Mouse (Mus musculus) right cerebral cortex, adult 18-20 months (tissue): ENCODE measurements around the gene Phf12.
A peak's percentile ranks its signal among the peaks of the same experiment; 100 is the strongest.

Experiments used
- DNase-seq: peaks from one replicate; pipeline ENCODE4 v3.0.0; 2022; ENCODE audit warnings: mixed read lengths

Phf12 gene

DNA sequence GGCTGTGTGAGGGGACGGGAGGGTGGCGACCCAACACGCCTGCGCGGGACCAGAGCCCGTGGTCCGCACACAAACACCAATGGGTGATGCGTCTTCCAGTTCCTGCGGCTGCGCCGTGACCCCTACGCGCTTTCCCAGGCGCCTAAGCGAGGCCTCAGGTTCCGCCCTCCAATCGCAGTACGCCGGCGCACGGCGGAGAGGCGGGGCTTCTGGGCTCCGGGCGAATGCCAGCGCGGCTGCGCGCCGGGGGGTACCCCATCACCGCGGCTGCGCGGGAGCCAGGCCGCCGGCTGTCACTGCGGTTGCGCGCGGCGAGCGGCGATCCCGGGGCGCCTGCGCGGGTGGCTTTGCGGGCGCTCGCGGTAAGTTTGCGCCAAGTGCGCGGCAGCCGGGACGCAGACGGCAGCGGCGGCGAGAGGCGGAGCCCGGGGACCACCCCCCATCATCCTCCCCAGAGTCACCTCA, at the start of gene Phf12:
Gene Phf12 (plus strand): TSS at position 314 of the 465 bp plus-strand sequence.
- peak; percentile 100 for DNase-seq

DNA sequence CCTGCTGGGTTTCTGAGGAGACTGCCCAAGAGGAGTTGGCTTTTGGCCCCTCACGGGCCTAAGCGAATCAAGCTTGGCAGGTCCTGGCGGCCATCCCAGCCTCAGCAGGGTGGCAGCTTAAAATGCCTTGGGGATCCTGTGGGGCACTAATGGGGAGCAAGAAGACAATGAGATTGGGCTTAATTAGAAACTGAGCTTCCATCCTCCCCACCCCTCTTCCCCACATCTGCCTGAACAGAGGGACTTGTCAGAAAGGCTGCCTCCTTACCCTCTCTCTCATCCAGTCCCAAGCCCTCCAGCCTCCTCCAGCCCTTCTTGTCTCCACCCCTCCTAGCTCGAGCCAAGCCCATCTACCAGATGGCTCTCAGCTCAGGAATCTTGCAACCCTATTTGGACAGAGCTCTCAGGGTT, 48.4 kb upstream of the Phf12 start:
- no peak for DNase-seq

DNA sequence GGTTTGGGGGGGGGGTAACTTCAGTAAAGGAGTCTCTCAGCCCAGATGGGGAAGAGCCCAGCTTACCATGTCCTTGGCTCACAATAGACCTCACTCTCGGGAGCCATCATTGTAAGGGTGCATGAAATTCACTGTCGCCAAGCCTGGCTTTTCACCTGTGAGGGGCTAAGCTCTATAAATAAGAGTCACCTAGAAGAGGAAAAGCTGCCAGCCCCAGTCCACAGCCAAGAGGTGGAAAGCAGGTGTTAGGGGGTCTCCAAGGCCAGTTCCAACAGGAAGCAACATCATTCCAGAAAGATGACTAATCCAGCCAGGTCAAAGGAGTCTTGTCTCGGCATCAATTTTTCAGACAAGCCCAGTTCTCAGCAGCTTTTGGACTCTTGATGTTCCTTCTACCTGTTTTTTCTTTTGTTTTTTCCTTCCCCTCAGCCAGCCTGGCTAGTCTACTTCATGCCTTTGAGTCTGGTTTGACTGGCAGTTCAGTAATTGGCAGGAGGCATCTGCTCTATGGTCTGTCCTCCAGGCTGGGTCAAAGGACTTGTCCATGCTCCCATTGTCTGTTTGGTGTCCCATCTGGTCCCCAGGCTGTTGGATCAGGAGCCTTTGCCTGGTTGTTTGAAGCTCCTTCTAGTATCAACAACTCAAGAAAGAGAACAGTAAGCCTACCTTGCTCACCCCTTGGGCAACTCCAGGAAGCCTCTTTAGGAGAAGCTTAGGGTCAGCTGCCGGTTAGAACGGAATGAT, 47.8 kb upstream of the Phf12 start:
- DNase-seq, result no peak

DNA sequence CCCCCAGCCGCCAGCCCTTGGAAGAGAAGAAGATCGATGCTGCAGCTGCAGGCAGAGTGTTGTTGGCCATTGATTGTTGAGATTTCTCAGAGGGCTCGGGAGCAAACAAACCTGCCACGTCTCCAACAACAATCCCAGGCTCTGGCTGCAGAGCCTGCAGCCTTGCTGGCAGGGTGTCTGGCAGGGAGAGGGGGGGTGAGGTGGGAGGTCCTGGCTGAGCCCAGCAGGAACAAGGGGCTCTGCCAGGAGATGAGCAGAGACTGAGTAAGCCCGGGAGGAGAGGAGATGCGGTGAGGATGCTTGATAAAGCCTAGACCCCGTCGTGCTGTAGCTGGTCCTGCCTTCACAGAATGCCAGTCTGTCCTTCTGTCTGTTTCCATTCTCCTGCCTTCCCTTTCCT, 45.7 kb upstream of the Phf12 start:
- no peak for DNase-seq

DNA sequence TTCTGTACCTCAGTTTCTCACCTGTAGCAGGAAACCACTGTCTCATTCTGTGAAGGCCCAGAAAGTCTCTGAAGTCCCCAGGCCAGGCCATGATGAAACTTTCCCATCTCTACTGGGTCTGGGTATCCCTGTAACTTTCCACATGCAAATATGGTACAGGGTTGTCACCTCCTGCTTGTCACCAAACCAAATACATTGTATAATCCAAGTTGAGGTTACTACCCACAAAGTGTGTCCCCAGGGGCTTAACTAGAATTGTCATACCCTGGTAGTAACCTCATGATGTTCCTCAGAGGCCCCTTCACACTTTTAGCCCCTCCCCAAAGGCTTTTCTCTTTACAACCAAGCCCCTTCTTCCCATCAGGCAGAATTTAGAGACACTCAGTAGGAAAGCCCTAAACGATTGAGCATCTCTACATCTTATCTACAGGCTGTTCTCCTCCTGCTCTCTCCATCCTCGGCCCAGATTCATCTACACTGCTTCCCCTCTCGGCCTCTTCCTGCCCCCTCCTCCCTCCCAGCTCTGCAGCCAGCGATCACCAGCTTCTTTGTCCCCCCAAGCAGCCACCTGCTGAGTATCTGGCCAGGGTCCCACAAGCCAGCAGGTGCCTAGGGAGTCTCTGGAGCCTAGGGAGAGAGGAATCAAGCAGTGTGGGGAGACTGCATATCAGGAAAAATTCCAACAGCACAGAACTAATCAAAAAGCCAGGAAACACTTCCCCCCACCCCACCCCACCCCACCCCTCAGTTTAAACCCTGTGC, 44.7 kb upstream of the Phf12 start:
- no peak for DNase-seq

DNA sequence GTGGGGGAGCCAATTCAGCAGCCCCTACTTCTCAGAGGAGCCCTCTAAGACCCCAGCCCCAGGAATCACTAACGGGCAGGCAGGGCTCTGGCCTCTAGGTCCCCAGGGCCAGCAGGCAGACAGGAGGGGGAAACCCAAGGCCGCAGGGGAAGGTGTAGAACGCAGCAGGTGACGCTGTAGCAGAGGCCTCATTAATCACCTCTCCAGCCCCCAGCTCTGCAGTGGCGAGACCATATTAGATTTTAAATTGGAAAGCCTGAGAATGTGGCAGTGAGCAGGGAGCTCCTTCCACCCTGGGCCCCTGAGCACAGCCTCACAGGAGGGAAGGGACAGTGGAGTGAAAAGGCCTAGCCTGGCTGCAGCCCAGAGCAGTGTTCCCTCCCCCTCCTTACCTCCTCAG, 40.3 kb upstream of the Phf12 start:
- DNase-seq, result no peak

DNA sequence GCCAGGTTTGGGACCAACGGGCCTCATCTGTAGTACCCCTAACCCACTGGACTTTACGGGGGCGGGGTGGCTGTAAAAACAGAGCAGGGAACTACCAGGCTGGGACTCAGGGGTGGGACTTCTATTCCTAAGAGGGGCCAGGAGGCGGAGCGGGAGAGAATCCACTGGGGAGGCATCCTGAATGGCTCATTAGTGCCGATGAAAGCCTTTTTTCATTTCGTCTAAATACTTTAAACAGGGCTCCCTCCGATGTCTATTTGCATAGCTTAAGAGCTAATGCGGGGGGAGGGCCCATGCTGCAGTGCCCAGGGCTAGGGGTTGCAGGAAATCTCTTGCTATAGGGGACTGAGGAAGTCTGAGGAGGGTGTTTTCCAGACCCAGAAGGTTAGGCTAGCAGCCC, 34.7 kb upstream of the Phf12 start:
- DNase-seq, result no peak

DNA sequence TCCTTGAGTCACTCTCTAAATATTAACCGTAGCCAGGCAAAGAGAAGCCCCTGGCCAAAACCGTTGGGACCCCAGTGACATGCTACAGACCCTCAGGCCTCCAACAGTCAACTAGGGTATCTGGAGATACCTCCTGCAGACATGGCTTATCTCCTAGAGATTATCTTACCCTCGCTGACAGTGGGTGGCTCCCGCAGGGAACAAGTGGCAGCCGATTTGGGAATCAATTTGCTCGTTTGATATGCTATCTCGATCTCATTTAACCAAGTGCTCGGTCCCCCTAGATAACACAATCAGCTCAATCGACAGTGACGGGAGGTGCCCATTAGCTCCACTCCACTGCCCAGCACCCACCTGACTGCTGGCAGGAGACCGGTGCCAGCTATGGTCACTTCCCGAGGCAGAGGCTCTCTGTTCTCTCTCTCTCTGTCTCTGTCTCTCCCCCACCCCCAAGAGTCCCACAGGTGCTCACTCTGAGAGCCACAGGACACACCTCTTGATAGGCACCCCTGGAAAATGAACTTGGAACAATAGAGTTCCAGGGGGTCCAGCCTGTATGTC, 32.3 kb upstream of the Phf12 start:
- DNase-seq, result no peak

DNA sequence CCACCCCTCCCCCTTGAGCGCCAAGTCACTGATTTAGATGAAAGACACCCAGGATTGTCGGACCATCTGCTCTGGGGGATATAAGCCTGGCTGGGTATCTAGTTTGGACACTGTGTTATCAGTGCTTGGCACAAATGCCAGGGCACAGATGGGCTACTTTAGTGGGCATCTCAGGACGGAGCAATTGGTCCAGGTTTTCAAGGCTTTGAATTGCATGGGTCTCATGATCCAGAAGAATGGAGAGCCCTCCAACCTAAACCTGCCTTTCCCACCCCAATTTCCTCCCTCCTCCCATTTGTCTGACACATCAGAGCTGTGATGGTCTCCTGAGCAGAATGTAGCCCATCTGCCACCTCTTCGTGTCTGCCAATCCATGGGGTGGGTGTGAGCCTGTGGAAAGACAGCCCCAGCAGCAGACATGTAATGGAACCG, 31.7 kb upstream of the Phf12 start:
- peak; percentile 68 for DNase-seq

DNA sequence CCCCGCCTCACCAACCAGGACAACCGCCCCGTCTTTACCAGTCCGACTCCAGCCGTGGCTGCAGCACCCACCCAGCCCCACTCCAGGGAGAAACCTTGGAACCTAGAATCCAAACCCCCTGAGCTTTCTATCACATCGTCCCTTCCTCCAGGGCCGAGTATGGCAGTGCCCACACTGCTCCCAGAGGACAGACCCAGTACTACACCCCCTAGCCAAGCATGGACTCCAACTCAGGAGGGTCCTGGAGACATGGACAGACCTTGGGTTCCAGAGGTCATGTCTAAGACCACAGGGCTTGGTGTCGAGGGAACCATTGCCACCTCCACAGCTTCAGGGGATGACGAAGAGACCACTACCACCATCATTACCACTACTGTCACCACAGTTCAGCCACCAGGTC, 28.9 kb upstream of the Phf12 start:
- no peak for DNase-seq

DNA sequence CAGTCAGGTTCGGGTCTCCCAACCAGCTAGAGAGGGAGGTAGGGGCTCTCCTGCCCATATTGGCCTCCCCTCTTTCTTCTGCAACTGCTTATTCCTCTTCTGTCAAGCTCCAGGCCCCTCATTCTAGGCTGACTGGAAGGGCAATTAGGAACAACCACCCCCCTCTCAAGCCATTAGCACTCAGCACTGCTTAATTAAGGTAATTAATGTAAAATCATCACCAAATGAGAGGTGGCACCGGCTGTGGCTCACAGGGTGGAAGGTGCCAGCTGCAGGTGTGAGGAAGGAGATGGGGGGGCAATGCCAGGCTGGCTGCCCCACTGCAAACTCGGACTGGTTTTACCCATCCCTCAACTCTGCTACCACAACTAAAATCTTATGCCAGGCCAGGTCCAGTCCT, 26.1 kb upstream of the Phf12 start:
- DNase-seq, result no peak

DNA sequence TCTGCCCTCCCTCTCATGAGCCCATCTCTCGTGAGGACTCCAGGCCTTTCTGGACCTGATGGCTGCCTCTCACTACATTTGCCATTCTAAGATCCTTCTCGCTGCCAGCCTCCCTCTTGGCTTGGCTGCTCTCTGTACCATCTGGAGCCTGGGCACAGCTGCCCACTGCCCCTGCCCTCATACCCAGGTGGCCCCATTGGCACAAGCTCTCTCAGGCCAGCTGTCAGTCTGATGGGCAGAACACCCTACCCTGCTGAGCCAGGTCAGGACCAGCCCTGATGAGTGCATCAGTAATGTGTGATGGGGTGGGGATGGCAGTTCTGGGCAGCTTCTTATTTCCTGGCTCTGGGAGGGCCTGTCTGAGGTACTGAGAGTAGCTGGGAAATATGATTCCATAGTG, 24.3 kb upstream of the Phf12 start:
- DNase-seq, result no peak

DNA sequence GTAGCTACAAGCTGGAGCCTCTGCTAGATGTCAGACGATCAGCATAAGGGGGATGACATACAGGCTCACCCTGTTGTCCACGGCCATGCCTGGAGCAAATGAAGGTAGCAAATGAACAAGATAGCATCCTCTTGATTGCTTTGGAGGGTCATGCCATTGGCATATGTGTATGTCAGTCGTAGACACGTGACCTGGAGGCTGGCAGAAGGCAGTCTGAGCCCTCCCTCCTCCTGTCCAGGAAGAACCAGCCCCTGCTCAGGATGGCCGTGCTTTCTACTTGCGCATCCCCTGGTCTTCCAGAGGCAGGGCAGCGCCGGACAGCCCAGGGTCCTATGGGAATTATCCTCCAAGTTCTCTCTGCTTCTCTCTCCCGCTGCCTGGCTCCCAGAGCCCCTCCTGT, 23.6 kb upstream of the Phf12 start:
- DNase-seq, result no peak

DNA sequence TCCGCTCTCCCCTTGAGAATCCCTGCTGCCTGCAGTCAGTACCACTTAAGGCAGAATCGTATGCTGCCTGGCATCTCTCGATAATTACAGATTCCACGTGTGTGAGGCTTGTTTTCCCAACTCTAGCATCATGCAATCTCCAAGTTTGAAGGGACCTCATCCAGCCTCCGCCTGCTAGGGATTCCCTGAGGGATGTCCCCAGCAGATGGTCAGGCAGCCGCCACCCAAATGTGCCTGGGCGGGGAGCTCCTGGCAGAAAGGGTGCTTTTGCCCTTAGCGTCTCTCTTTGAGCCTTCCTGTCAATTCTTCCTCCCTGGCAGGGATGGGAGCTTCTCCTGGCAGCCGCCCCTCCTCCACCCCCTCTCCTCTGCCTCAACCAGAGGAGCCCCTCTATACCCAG, 22.4 kb upstream of the Phf12 start:
- peak; percentile 76 for DNase-seq

DNA sequence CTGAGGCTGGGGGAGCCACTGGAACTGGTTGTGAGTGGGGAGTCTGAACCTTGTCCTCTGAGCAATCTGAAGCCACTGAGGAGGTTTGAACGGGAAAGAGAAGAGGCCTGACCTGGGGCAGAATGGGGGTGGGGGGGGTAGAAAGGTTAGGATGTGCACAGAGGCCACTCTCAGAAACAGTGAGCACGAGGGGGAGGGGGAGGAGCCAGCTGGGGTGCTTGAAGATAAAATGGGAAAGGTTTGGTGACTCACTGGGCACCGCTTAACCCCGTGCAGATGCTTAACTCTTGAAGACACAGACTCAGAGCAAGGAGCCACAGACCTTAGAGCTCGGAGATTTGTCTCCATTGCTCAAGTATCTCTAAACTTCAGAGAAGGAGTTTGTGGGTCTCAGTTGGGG, 21.7 kb upstream of the Phf12 start:
- DNase-seq, result no peak

DNA sequence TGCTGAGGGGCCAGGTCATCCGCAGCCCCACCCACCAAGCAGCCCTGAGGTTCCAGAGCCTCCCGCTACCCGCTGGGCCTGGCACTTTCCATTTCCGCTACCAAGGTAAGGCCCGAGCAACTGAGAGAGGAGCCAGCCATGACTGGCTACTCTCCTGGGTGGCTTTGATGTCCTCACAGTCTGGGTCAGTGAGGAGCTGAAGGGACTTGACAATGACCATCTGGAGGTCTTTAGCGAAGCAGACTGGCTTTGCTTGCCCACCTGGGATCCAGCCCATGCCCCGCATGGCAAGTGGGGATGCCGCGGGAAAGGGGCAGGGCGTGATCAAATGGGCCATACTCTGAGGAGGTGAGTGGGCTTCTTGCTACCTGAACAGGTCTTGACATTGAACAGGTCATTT, 19.6 kb upstream of the Phf12 start:
- DNase-seq, result no peak

DNA sequence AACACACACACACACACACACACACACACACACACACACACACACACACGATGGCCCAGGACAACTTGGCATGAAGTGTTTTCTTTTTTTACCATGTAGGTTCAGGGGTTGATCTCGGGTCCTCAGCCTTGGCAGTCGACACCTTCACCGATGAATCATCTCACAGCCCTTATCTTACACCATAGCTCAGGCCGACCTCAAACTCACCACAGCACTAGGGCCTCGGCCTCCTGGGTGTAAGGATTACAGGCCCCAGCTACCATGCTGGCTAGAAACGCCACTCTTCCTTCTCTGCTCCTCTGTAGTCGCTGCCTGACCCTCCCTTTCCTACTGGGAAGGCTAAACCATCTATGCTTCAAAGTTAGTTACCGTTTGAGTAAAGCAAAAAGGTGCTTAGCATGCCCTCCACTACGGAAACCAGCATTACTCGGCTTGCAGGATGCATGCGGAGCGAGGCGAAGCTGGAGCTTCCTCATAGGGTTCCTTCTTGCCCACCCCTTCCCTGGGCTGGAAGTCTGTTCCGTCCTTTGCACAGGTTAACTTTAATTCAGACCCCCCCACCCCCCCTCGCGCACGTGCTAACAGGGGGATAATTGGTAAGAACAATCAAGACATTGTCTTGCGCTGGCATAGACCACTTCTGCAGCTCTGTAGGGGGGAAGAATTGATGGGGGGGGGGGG, 18.0 kb upstream of the Phf12 start:
- no peak for DNase-seq

DNA sequence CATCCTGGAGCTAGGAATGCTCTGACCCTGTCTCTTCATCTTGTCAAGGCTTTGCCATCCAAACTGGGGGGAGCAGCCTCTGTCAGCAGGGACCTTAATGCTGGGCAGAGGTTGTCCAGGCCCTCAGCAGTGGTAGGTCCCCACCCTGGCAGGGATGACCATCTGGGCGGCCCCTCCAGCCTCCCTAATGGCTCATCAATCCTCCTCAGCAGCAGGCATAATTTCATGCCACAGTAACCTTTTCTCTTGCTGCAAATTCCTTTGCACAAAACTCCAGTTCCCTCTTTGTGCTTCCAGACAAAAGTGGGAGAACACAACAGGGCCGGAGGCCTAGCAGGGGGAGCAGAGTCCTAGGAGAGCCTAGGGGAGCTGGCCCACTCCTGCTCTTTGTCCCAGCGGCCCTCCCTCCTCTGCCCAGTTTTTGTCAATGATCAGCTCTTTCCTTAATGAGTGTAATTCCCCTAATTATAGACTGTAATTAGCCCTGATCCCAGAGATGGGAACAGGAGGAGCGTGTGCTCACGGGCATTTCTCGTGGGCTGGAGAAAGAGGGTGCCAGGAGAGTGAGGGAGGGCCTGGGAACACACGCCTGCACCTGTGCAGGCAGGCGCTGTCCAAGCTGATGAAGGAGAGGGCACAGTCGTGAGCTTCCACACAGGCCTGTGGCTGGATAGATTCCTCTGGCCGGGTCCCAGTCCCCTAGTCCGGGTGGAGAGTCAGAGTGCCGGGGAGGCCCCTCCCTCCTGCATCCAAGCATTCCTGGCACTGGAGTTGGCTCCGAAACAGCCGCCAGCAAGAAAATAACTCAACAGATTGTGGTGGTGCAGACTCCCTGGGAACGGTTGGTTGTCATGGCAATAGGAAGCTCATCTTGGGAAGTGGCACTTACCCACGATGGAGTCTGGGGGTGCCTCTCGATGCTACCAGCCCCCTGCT, 17.2 kb upstream of the Phf12 start:
- DNase-seq, result peak; percentile 89

DNA sequence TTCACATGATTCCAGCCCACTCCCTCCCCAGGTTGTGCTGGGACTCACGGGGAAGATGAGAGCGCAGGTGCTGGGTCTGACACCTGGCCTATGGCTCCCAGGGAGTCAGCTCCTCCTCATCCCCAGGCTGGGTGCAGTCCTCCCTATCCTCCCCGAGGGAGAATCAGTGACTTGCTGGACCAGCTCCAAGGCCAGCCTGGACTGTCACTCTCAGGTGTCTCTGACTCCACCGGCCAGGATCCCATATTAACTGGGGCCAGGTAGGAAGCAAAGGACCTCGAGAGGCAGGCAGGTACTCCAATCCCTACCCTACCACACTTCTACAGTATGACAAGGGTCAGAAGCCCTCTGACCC, 16.5 kb upstream of the Phf12 start:
- no peak for DNase-seq

DNA sequence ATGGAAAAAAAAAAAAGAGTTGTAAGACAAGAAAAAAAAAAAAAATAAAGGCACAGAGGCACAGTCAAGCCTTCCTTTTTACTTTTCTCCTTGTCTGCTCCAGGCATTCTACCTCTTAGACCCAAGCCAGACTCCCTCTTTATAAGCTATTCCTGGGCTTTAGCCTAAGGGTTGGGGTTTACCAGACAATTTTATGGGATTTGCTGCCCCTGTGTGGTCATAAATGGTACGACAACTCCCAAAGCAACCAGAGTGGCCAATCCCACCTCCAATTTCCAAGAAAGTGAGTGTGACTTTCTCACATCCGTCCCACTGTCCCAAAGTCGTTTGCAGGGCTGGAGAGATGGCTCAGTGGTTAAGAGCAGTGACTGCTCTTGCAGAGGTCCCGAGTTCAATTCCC, 15.4 kb upstream of the Phf12 start:
- DNase-seq, result peak; percentile 66

DNA sequence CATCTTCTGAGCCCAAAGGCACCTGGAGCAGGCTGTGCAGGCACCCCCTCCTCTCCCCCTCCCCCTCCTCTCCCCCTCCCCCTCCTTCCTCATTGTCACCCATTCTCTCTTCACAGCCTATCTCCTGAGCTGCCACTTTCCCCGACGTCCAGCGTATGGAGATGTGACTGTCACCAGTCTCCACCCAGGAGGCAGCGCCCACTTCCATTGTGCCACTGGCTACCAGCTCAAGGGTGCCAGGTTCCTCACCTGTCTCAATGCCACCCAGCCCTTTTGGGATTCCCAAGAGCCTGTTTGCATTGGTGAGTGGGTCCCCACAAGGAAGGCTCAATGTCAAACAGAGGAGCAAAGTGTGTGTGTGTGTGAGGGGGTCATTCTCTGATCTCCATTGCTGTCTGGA, 13.8 kb upstream of the Phf12 start:
- no peak for DNase-seq

DNA sequence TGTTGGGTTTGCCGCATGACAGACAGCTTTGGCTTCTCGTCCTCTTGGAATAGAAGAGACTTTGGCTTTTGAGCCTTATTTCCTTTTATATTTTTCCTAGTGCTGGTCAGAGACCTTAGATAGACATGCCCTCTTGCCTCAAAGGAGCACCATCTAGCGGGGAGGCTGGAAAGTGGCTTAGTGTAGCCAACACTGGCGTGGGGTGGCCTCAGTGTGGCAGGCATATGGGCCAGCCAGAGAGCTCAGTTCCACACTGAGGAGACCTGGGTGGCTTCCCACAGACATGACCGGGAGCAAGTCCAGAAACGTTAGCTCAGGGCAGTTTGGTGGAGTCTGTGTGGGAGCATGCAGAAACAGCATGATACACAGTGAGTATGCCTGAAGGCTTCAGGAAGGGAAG, 11.8 kb upstream of the Phf12 start:
- no peak for DNase-seq
